Comparison of ENCODE assay signal across 8 mouse cellular contexts in genomic region chr8:87218956-87219482, GRCm38 (mm10).
DNase-seq lines count a peak whose midpoint lies in the region; ATAC-seq and TF ChIP-seq lines count a peak whose summit lies in the region.

No protein-coding gene starts in this region.

- no peak for TF ChIP-seq POLR2A in CH12.LX (IDR thresholded peaks at IDR 0.05; ENCODE audit: low read depth, low read length)

- in situ Hi-C loops in CH12.LX (cut with MboI; ENCODE audit: low pct_ligation_motif_present, low pct_unique_long_range_greater_than_20kb, low sequenced_read_pairs): no loop called here

- WGBS in intestine, embryonic 14.5 days: 18% methylated on average over 6 of the region's 6 CpGs
- 13% methylated on average over 6 of the region's 6 CpGs for WGBS in intestine, embryonic 15.5 days
- WGBS in hindbrain, embryonic 12.5 days: 18% methylated on average over 6 of the region's 6 CpGs

- peak; percentile 49 for TF ChIP-seq RAD21 in CH12.LX (IDR thresholded peaks at IDR 0.05; ENCODE audit: low read depth, low read length)

- TF ChIP-seq EP300 in CH12.LX (IDR thresholded peaks at IDR 0.05; ENCODE audit: low read length): no peak

- H3K4me2 ChIP-seq in intestine, embryonic 14.5 days (ENCODE audit: low read length): no peak overlapping the region
- H3K4me2 ChIP-seq in intestine, embryonic 15.5 days (replicated peaks): no peak overlapping the region
- no peak overlapping the region for H3K4me2 ChIP-seq in CH12.LX (ENCODE audit: insufficient read depth, low read depth, poor library complexity, severe bottlenecking)
- H3K4me2 ChIP-seq in hindbrain, embryonic 12.5 days (replicated peaks): no peak overlapping the region

- peak; percentile 83 for DNase-seq in intestine, embryonic 14.5 days (ENCODE audit: low spot score)
- DNase-seq in CH12.LX (ENCODE audit: extremely low read depth): no peak
- DNase-seq in brain, adult 2 months (ENCODE audit: low read depth, low spot score): peak; percentile 80
- DNase-seq in testis, postnatal 14 days (ENCODE audit: low spot score): peak; percentile 10
- no peak for DNase-seq in natural killer cell, adult 2 months (ENCODE audit: low spot score in 2 of 2)

- no peaks in the 10 kb centered on the region for H3K4me1 ChIP-seq in intestine, embryonic 14.5 days (replicated peaks; ENCODE audit: control insufficient read depth, insufficient read depth, low read length)
- H3K4me1 ChIP-seq in intestine, embryonic 15.5 days (replicated peaks): no peaks in the 10 kb centered on the region
- peaks cover 0 to 22% of the 10 kb centered on the region in 2 experiments; a peak in 2 of 4 replicates for H3K4me1 ChIP-seq in CH12.LX (ENCODE audit: control insufficient read depth in 1 of 2, insufficient read depth in 2 of 2)
- peaks cover 14% of the 10 kb centered on the region for H3K4me1 ChIP-seq in hindbrain, embryonic 12.5 days

- H3K9ac ChIP-seq in intestine, embryonic 14.5 days (ENCODE audit: low read length): no peak overlapping the region
- no peak overlapping the region for H3K9ac ChIP-seq in intestine, embryonic 15.5 days
- no peak overlapping the region for H3K9ac ChIP-seq in CH12.LX (ENCODE audit: insufficient read depth, low read depth)
- H3K9ac ChIP-seq in hindbrain, embryonic 12.5 days: no peak overlapping the region

- no peak for ATAC-seq in intestine, embryonic 14.5 days (replicated peaks; ENCODE audit: low FRiP score, low TSS enrichment, low read depth)
- no peak for ATAC-seq in intestine, embryonic 15.5 days
- 0 out of 2 replicates have a peak, but pooled peaks have one; percentile 32 for ATAC-seq in hindbrain, embryonic 12.5 days (ENCODE audit: low FRiP score)
- no peak for ATAC-seq in activated CD4-positive, CD25-positive, alpha-beta regulatory T cell, adult 4 months

- no peak overlapping the region for H3K27ac ChIP-seq in intestine, embryonic 14.5 days (ENCODE audit: low read depth)
- no peak overlapping the region for H3K27ac ChIP-seq in intestine, embryonic 15.5 days
- no peak overlapping the region for H3K27ac ChIP-seq in CH12.LX (ENCODE audit: insufficient read depth, low read depth)
- H3K27ac ChIP-seq in hindbrain, embryonic 12.5 days: no peak overlapping the region

- TF ChIP-seq CTCF in CH12.LX (conservative IDR thresholded peaks at IDR 0.05 in 1 of 2, IDR thresholded peaks at IDR 0.05 in 1 of 2; ENCODE audit: low read depth in 2 of 2, low read length in 2 of 2): peak; percentile 24 to 67; a peak in 2 of 4 replicates

- H3K9me3 ChIP-seq in intestine, embryonic 14.5 days (ENCODE audit: control insufficient read depth, low read length): no peaks in the 10 kb centered on the region
- no peaks in the 10 kb centered on the region for H3K9me3 ChIP-seq in intestine, embryonic 15.5 days
- H3K9me3 ChIP-seq in CH12.LX (replicated peaks; ENCODE audit: low read length): no peaks in the 10 kb centered on the region
- H3K9me3 ChIP-seq in hindbrain, embryonic 12.5 days (replicated peaks): no peaks in the 10 kb centered on the region

- H3K36me3 ChIP-seq in intestine, embryonic 14.5 days (ENCODE audit: control insufficient read depth, insufficient read depth, low read length): no peaks in the 10 kb centered on the region
- H3K36me3 ChIP-seq in intestine, embryonic 15.5 days: no peaks in the 10 kb centered on the region
- H3K36me3 ChIP-seq in CH12.LX (replicated peaks in 1 of 2; ENCODE audit: control insufficient read depth in 1 of 2, insufficient read depth in 1 of 2, low read length in 1 of 2): no peaks in the 10 kb centered on the region
- H3K36me3 ChIP-seq in hindbrain, embryonic 12.5 days: no peaks in the 10 kb centered on the region

- no peak overlapping the region for H3K4me3 ChIP-seq in intestine, embryonic 14.5 days (ENCODE audit: low read depth, low read length)
- no peak overlapping the region for H3K4me3 ChIP-seq in intestine, embryonic 15.5 days (replicated peaks)
- no peak overlapping the region for H3K4me3 ChIP-seq in CH12.LX (replicated peaks in 1 of 3; ENCODE audit: low read depth in 2 of 3, low read length in 2 of 3, poor library complexity in 1 of 3)
- no peak overlapping the region for H3K4me3 ChIP-seq in hindbrain, embryonic 12.5 days

- dilution Hi-C loops in CH12.LX (cut with MboI; ENCODE audit: extremely low pct_ligation_motif_present, extremely low pct_unique_long_range_greater_than_20kb, low sequenced_read_pairs): no loop called here

- H3K79me2 ChIP-seq in CH12.LX (replicated peaks; ENCODE audit: control insufficient read depth, extremely low read depth, insufficient read depth, poor library complexity, severe bottlenecking): no peaks in the 10 kb centered on the region

- peaks cover 7% of the 10 kb centered on the region; the same call in 1 of the 2 replicates for H3K27me3 ChIP-seq in intestine, embryonic 14.5 days (replicated peaks; ENCODE audit: control insufficient read depth, insufficient read depth, low read length)
- H3K27me3 ChIP-seq in intestine, embryonic 15.5 days (replicated peaks): no peaks in the 10 kb centered on the region
- H3K27me3 ChIP-seq in CH12.LX (replicated peaks): peaks cover 15% of the 10 kb centered on the region
- H3K27me3 ChIP-seq in hindbrain, embryonic 12.5 days: 0 out of 2 replicates have a peak, but pooled peaks cover 18% of the 10 kb centered on the region

TF ChIP-seq in CH12.LX, 34 proteins besides CTCF, POLR2A, EP300 and RAD21:
- TF ChIP-seq SMC3 (IDR thresholded peaks at IDR 0.05; ENCODE audit: low read depth, low read length): peak; percentile 66
- TF ChIP-seq JUN (IDR thresholded peaks at IDR 0.05; ENCODE audit: insufficient read depth, low read depth, low read length): no peak

Comparison
In these comparisons a context has a peak if more than half of its experiments do, and no peak if none do; other contexts are left out.
1. DNase-seq: peak in intestine, embryonic 14.5 days (single experiment), brain, adult 2 months (single experiment) and testis, postnatal 14 days (single experiment); none in CH12.LX (single experiment) and natural killer cell, adult 2 months (0 of 2).